Mouse (Mus musculus) MEL (cell line): ENCODE data around the gene Thoc3. TPM values are rescaled to one million over a fixed set of nuclear protein-coding genes. Genes with fewer than 3 reads are reported as not detected.

Experiments used
- DNase-seq: peaks from one replicate; pipeline ENCODE4 v3.0.0; 2011; ENCODE audit warnings: low read depth, low spot score
- H3K27ac ChIP-seq: 2 replicates; pipeline ENCODE4 v1.5.1; 2012; ENCODE audit warnings: low read depth, mild to moderate bottlenecking, control low read depth, low read length, moderate library complexity; ENCODE audit not compliant: control insufficient read depth
- H3K27me3 ChIP-seq, 2 experiments: fragments of 150-350 bp in 1 of 2; sonication (generic) in 1 of 2; 2 replicates each; pipeline ENCODE4 v1.6.1; 2012; ENCODE audit warnings: low read length in 2 of 2, mild to moderate bottlenecking in 2 of 2, improper control_type of control experiment in 1 of 2, moderate library complexity in 1 of 2; ENCODE audit not compliant: insufficient read depth in 2 of 2, control insufficient read depth in 1 of 2
- H3K36me3 ChIP-seq, 2 experiments: 2 replicates each; pipeline ENCODE4 v1.6.1; 2012 to 2014; ENCODE audit warnings: low read length in 2 of 2, improper control_type of control experiment in 1 of 2, inconsistent platforms in 1 of 2, mild to moderate bottlenecking in 1 of 2; ENCODE audit not compliant: insufficient read depth in 2 of 2, control insufficient read depth in 1 of 2
- H3K4me1 ChIP-seq, 2 experiments: fragments of 150-350 bp in 1 of 2; sonication (generic) in 1 of 2; 2 replicates each; pipeline ENCODE4 v1.6.1; 2012; ENCODE audit warnings: low read length in 2 of 2, improper control_type of control experiment in 1 of 2, mild to moderate bottlenecking in 1 of 2; ENCODE audit not compliant: insufficient read depth in 2 of 2, control insufficient read depth in 1 of 2
- H3K4me3 ChIP-seq, 2 experiments: fragments of 150-350 bp in 1 of 2; sonication (generic) in 1 of 2; 2 replicates each; pipeline ENCODE4 v1.5.1; 2012; ENCODE audit warnings: low read depth in 2 of 2, low read length in 2 of 2, mild to moderate bottlenecking in 2 of 2, moderate library complexity in 2 of 2, control low read depth in 1 of 2, improper control_type of control experiment in 1 of 2; ENCODE audit not compliant: control insufficient read depth in 1 of 2, insufficient read depth in 1 of 2
- H3K79me2 ChIP-seq: 2 replicates; pipeline ENCODE4 v1.6.1; 2012; ENCODE audit warnings: mild to moderate bottlenecking, low read length, moderate library complexity; ENCODE audit not compliant: control insufficient read depth, poor library complexity, insufficient read depth
- H3K9ac ChIP-seq: 2 replicates; pipeline ENCODE4 v1.6.1; 2012; ENCODE audit warnings: low read depth, mild to moderate bottlenecking, control low read depth, low read length, moderate library complexity; ENCODE audit not compliant: control insufficient read depth, poor library complexity, severe bottlenecking
- H3K9me3 ChIP-seq: fragments of 150-350 bp; sonication (generic); replicated peaks from 2 replicates; pipeline ENCODE4 v1.6.1; 2012; ENCODE audit warnings: mild to moderate bottlenecking, low read length, improper control_type of control experiment, moderate library complexity; ENCODE audit not compliant: insufficient read depth
- BHLHE40 ChIP-seq: IDR thresholded peaks from 2 replicates; pipeline ENCODE4 v1.6.1; 2012; ENCODE audit warnings: low read depth, mild to moderate bottlenecking, inconsistent platforms, low read length, improper control_type of control experiment, borderline replicate concordance
- EP300 ChIP-seq, 2 experiments: IDR thresholded peaks; 2 replicates each; pipeline ENCODE4 v1.6.1; 2011; ENCODE audit warnings: improper control_type of control experiment in 2 of 2, low read length in 2 of 2, low read depth in 1 of 2, mild to moderate bottlenecking in 1 of 2
- ETS1 ChIP-seq: IDR thresholded peaks from 2 replicates; pipeline ENCODE4 v1.6.1; 2012; ENCODE audit warnings: low read depth, mild to moderate bottlenecking, inconsistent platforms, low read length, improper control_type of control experiment, moderate library complexity
- GATA1 ChIP-seq: IDR thresholded peaks from 2 replicates; pipeline ENCODE4 v1.6.1; 2011; ENCODE audit warnings: low read depth, low read length, improper control_type of control experiment
- MXI1 ChIP-seq: IDR thresholded peaks from 2 replicates; pipeline ENCODE4 v1.6.1; 2011; ENCODE audit warnings: mild to moderate bottlenecking, low read depth, low read length, improper control_type of control experiment
- MYC ChIP-seq: IDR thresholded peaks from 2 replicates; pipeline ENCODE4 v1.6.1; 2011; ENCODE audit warnings: low read depth, mild to moderate bottlenecking, low read length, improper control_type of control experiment, moderate library complexity
- NRF1 ChIP-seq: IDR thresholded peaks from 2 replicates; pipeline ENCODE4 v1.6.1; 2014; ENCODE audit warnings: low read depth, mild to moderate bottlenecking, inconsistent platforms, low read length, improper control_type of control experiment, moderate library complexity; ENCODE audit not compliant: poor library complexity, insufficient read depth, severe bottlenecking
- POLR2AphosphoS5 ChIP-seq: IDR thresholded peaks from 2 replicates; pipeline ENCODE4 v1.6.1; 2012; ENCODE audit warnings: low read depth, borderline replicate concordance, mild to moderate bottlenecking, inconsistent platforms, low read length, moderate library complexity, mixed read lengths
- RCOR1 ChIP-seq: IDR thresholded peaks from 2 replicates; pipeline ENCODE4 v1.6.1; 2012; ENCODE audit warnings: low read depth, mild to moderate bottlenecking, inconsistent platforms, low read length, improper control_type of control experiment
- SIN3A ChIP-seq: IDR thresholded peaks from 2 replicates; pipeline ENCODE4 v1.6.1; 2012; ENCODE audit warnings: low read length, improper control_type of control experiment, inconsistent platforms
- TBP ChIP-seq: IDR thresholded peaks from 2 replicates; pipeline ENCODE4 v1.8.0; 2011; ENCODE audit warnings: low read depth, low read length, improper control_type of control experiment
- TCF12 ChIP-seq: IDR thresholded peaks from 2 replicates; pipeline ENCODE4 v1.6.1; 2014; ENCODE audit warnings: low read depth, mild to moderate bottlenecking, inconsistent platforms, low read length, improper control_type of control experiment, moderate library complexity
- USF1 ChIP-seq: IDR thresholded peaks from 2 replicates; pipeline ENCODE4 v1.6.1; 2014; ENCODE audit warnings: low read depth, mild to moderate bottlenecking, inconsistent platforms, low read length, improper control_type of control experiment, moderate library complexity
- ZC3H11A ChIP-seq: IDR thresholded peaks from 2 replicates; pipeline ENCODE4 v1.6.1; 2012; ENCODE audit warnings: low read depth, mild to moderate bottlenecking, inconsistent platforms, low read length, improper control_type of control experiment
- ZNF384 ChIP-seq: IDR thresholded peaks from 2 replicates; pipeline ENCODE4 v1.6.1; 2012; ENCODE audit warnings: low read depth, mild to moderate bottlenecking, inconsistent platforms, low read length, improper control_type of control experiment
- polyA plus RNA-seq, 2 experiments: library from polyadenylated mRNA; stranded (reverse) in 1 of 2; unstranded in 1 of 2; fragments of >175 nt in 1 of 2; fragments of >200 nt in 1 of 2; gene quantifications; 2 replicates each; pipeline versions ENCODE4 v1.2.1 to v1.2.4; 2012; ENCODE audit warnings: low replicate concordance in 2 of 2, low read depth in 1 of 2; ENCODE audit not compliant: insufficient read length in 2 of 2, insufficient read depth in 1 of 2, missing spikeins in 1 of 2
- total RNA-seq: library from RNA; depleted of rRNA; stranded (reverse); fragments of 300-350 nt; gene quantifications from 2 replicates; pipeline ENCODE4 v1.2.3, GENCODE M21; 2012

The Thoc3 gene
- total and polyA plus RNA-seq, 3 experiments: 94.0 to 109 TPM; not detected in 1

- Histone ChIP-seq H3K79me2 (no peaks in the 10 kb centered on the region), H3K27ac (peak overlapping the region; percentile 44), H3K9ac (no peak overlapping the region), H3K9me3 (no peaks in the 10 kb centered on the region), H3K27me3 (no peaks in the 10 kb centered on the region), H3K4me1 (peaks cover 0 to 16% of the 10 kb centered on the region in 2 experiments; a peak in 2 of 4 replicates), H3K4me3 (no peak overlapping the region; a peak in 1 of 4 replicates), H3K36me3 (peaks cover 0 to 13% of the 10 kb centered on the region in 2 experiments; a peak in 2 of 4 replicates)
- TF ChIP-seq BHLHE40: peak; percentile 88
- peak; percentile 82 for TF ChIP-seq USF1
- TF ChIP-seq ETS1: peak; percentile 68
- TF ChIP-seq GATA1: peak; percentile 67
- 0 out of 2 replicates have a peak, but pooled peaks have one; percentile 43 for TF ChIP-seq SIN3A
- TF ChIP-seq RCOR1: 0 out of 2 replicates have a peak, but pooled peaks have one; percentile 28
- TF ChIP-seq NRF1: no peak
- TF ChIP-seq ZNF384: no peak
- TF ChIP-seq TBP: 0 out of 2 replicates have a peak, but pooled peaks have one; percentile 27
- TF ChIP-seq EP300 (IDR thresholded peaks at IDR 0.05; ENCODE audit: low read depth in 1 of 2, low read length in 2 of 2): peak; percentile 60 to 69
- TF ChIP-seq TCF12: no peak
- no peak for TF ChIP-seq POLR2AphosphoS5
- TF ChIP-seq MXI1: peak; percentile 40; the same call in 1 of the 2 replicates
- TF ChIP-seq MYC: 0 out of 2 replicates have a peak, but pooled peaks have one; percentile 32
- DNase-seq: peak; percentile 56
These were observed 31.6 kb downstream of the Thoc3 start for GRCm38 (mm10) chr13:54437083-54437482.

GRCm38 (mm10) chr13:54436666-54437065 lies 32.0 kb downstream of the Thoc3 start:
- Histone ChIP-seq H3K27me3 (no peaks in the 10 kb centered on the region), H3K79me2 (no peaks in the 10 kb centered on the region), H3K9me3 (no peaks in the 10 kb centered on the region), H3K4me3 (no peak overlapping the region; a peak in 1 of 4 replicates), H3K27ac (peak overlapping the region; percentile 44), H3K4me1 (peaks cover 0 to 16% of the 10 kb centered on the region in 2 experiments; a peak in 2 of 4 replicates), H3K9ac (no peak overlapping the region), H3K36me3 (peaks cover 0 to 13% of the 10 kb centered on the region in 2 experiments; a peak in 2 of 4 replicates)
- DNase-seq: no peak
- TF ChIP-seq ZC3H11A (no peak), MYC (0 out of 2 replicates have a peak, but pooled peaks have one; percentile 19), TCF12 (peak; percentile 28; the same call in 1 of the 2 replicates), TBP (no peak), POLR2AphosphoS5 (no peak)
- TF ChIP-seq, all 39 proteins: peak for 2
